Mouse (Mus musculus) ES-E14 (cell line): Measurements from ENCODE around the gene A2ml1.

ENCODE experiments used
- CHD2 ChIP-seq: IDR thresholded peaks from 2 replicates; pipeline ENCODE4 v1.6.1; 2014; ENCODE audit warnings: mild to moderate bottlenecking, low read depth, low read length, inconsistent platforms
- HCFC1 ChIP-seq: IDR thresholded peaks from 2 replicates; pipeline ENCODE4 v1.6.1; 2012; ENCODE audit warnings: low read length, inconsistent platforms, borderline replicate concordance; ENCODE audit not compliant: insufficient read depth
- ZC3H11A ChIP-seq: IDR thresholded peaks from 2 replicates; pipeline ENCODE4 v1.6.1; 2012; ENCODE audit warnings: low read depth, mild to moderate bottlenecking, inconsistent platforms, low read length, borderline replicate concordance

GRCm38 (mm10) chr6:128494646-128495331 lies 86.6 kb downstream of the A2ml1 start:
- no peak for TF ChIP-seq ZC3H11A
- no peak for TF ChIP-seq HCFC1
- TF ChIP-seq CHD2 = no peak
